ENCODE assay signal across 7 mouse cellular contexts in genomic region chr8:120489771-120490281, GRCm38 (mm10).
A peak's percentile ranks its signal among the peaks of the same experiment; 100 is the strongest.
DNase-seq lines count a peak whose midpoint lies in the region; ATAC-seq and TF ChIP-seq lines count a peak whose summit lies in the region.

No protein-coding gene starts in this region.

- TF ChIP-seq POLR2A in kidney, adult 2 months (IDR thresholded peaks at IDR 0.05; ENCODE audit: low read depth, low read length) = no peak

- H3K4me3 ChIP-seq in embryonic facial prominence, embryonic 14.5 days (ENCODE audit: low read depth, low read length) = peak overlapping the region; percentile 74
- peak overlapping the region; percentile 75 for H3K4me3 ChIP-seq in kidney, adult 2 months (ENCODE audit: insufficient read depth, low read depth, low read length)
- peak overlapping the region; percentile 92 for H3K4me3 ChIP-seq in midbrain, embryonic 13.5 days (replicated peaks)

- H3K36me3 ChIP-seq in embryonic facial prominence, embryonic 14.5 days (ENCODE audit: control insufficient read depth, insufficient read depth, low read length) = no peaks in the 10 kb centered on the region
- H3K36me3 ChIP-seq in kidney, adult 2 months (ENCODE audit: control insufficient read depth, insufficient read depth, low read length) = no peaks in the 10 kb centered on the region
- H3K36me3 ChIP-seq in midbrain, embryonic 13.5 days = no peaks in the 10 kb centered on the region

- ATAC-seq in embryonic facial prominence, embryonic 14.5 days (ENCODE audit: low read depth) = no peak
- no peak for ATAC-seq in midbrain, embryonic 13.5 days

- 15% methylated on average over 14 of the region's 15 CpGs for WGBS in embryonic facial prominence, embryonic 14.5 days
- WGBS in kidney, adult 2 months = 11% methylated on average over 15 of the region's 15 CpGs
- WGBS in midbrain, embryonic 13.5 days = 1% methylated on average over 15 of the region's 15 CpGs

- no peaks in the 10 kb centered on the region for H3K9me3 ChIP-seq in embryonic facial prominence, embryonic 14.5 days (ENCODE audit: control insufficient read depth, low read length)
- no peaks in the 10 kb centered on the region for H3K9me3 ChIP-seq in midbrain, embryonic 13.5 days

- H3K27ac ChIP-seq in embryonic facial prominence, embryonic 14.5 days (replicated peaks; ENCODE audit: low read depth, low read length) = peak overlapping the region; percentile 91; the same call in 1 of the 2 replicates
- H3K27ac ChIP-seq in kidney, adult 2 months (ENCODE audit: insufficient read depth, low read depth, low read length) = peak overlapping the region; percentile 80
- peak overlapping the region; percentile 100 for H3K27ac ChIP-seq in midbrain, embryonic 13.5 days

- no peaks in the 10 kb centered on the region; the same call in 1 of the 2 replicates for H3K27me3 ChIP-seq in embryonic facial prominence, embryonic 14.5 days (replicated peaks; ENCODE audit: control insufficient read depth, insufficient read depth, low read length)
- no peaks in the 10 kb centered on the region for H3K27me3 ChIP-seq in kidney, adult 2 months (replicated peaks; ENCODE audit: control insufficient read depth, insufficient read depth, low read length)
- H3K27me3 ChIP-seq in midbrain, embryonic 13.5 days = peaks cover 12% of the 10 kb centered on the region

- DNase-seq in thymus, postnatal 25 days = peak; percentile 50
- DNase-seq in thymus, postnatal 10 days (ENCODE audit: low spot score in 2 of 2) = no peak
- no peak for DNase-seq in embryonic facial prominence, embryonic 14.5 days (ENCODE audit: low spot score)
- peak; percentile 88 for DNase-seq in kidney, adult 2 months
- no peak for DNase-seq in ovary, postnatal 10 days (ENCODE audit: low spot score)
- DNase-seq in layer of hippocampus, adult 11-12 months (ENCODE audit: low spot score) = no peak

- peaks cover 50% of the 10 kb centered on the region for H3K4me1 ChIP-seq in embryonic facial prominence, embryonic 14.5 days (ENCODE audit: control insufficient read depth, insufficient read depth, low read length)
- peaks cover 40% of the 10 kb centered on the region for H3K4me1 ChIP-seq in kidney, adult 2 months (ENCODE audit: control insufficient read depth, insufficient read depth, low read length)
- H3K4me1 ChIP-seq in midbrain, embryonic 13.5 days (replicated peaks) = peaks cover 80% of the 10 kb centered on the region

- peak overlapping the region; percentile 99 for H3K4me2 ChIP-seq in embryonic facial prominence, embryonic 14.5 days (ENCODE audit: low read depth, low read length)
- peak overlapping the region; percentile 95 for H3K4me2 ChIP-seq in midbrain, embryonic 13.5 days (replicated peaks)

- no peak for TF ChIP-seq CTCF in kidney, adult 2 months (conservative IDR thresholded peaks at IDR 0.05; ENCODE audit: insufficient read depth, insufficient read length, low read depth, low read length)

- H3K9ac ChIP-seq in embryonic facial prominence, embryonic 14.5 days (ENCODE audit: low read depth, low read length) = peak overlapping the region; percentile 79
- peak overlapping the region; percentile 97 for H3K9ac ChIP-seq in midbrain, embryonic 13.5 days (replicated peaks)

Comparison
In these comparisons a context has a peak if more than half of its experiments do, and no peak if none do; other contexts are left out.
1. DNase-seq: peak in thymus, postnatal 25 days (single experiment) and kidney, adult 2 months (single experiment); none in thymus, postnatal 10 days (0 of 2), embryonic facial prominence, embryonic 14.5 days (single experiment), ovary, postnatal 10 days (single experiment) and layer of hippocampus, adult 11-12 months (single experiment).
2. Peak in every context shown above with its lines, with median percentiles within 50 percentile points of each other: H3K27ac ChIP-seq and H3K4me3 ChIP-seq.